Mouse (Mus musculus) layer of hippocampus, adult 9-10 months (tissue): ENCODE data around the gene Zfp276.
"Not testable (repeated sequence)": the region's sequence is repeated elsewhere in the genome, so short reads cannot be mapped to it uniquely, and the experiment has no call there.

Experiments used
- DNase-seq: peaks from one replicate; pipeline ENCODE4 v3.0.0; 2022; ENCODE audit warnings: low spot score

The Zfp276 gene

GRCm38 (mm10) chr8:123254099-123254885, at the start of gene Zfp276, which contains the start of gene Vps9d1:
Gene Zfp276, plus strand, starts transcription at chr8:123254195.
Gene Vps9d1, minus strand, starts transcription at chr8:123254348.
- no peak for DNase-seq

- DNase-seq, result no peak
Observed at GRCm38 (mm10) chr8:123211876-123212275, 42.1 kb upstream of the Zfp276 start.

- no peak for DNase-seq
Observed at GRCm38 (mm10) chr8:123212321-123213117, 41.5 kb upstream of the Zfp276 start, which contains the start of the genes Chmp1a and Spata33. Gene Chmp1a, minus strand, starts transcription at chr8:123212763. Gene Spata33, plus strand, starts transcription at chr8:123212832.

GRCm38 (mm10) chr8:123213118-123213772, 40.8 kb upstream of the Zfp276 start:
- no peak for DNase-seq

GRCm38 (mm10) chr8:123215430-123215829, 38.6 kb upstream of the Zfp276 start:
- no peak for DNase-seq

GRCm38 (mm10) chr8:123220917-123221316, 33.1 kb upstream of the Zfp276 start:
- no peak for DNase-seq

GRCm38 (mm10) chr8:123224278-123225266, 29.4 kb upstream of the Zfp276 start, which contains the start of gene Cdk10:
Gene Cdk10, plus strand, starts transcription at chr8:123224842.
- peak; percentile 80 for DNase-seq

- DNase-seq, result no peak
Observed at GRCm38 (mm10) chr8:123228416-123228815, 25.6 kb upstream of the Zfp276 start.

- DNase-seq, result not testable (repeated sequence)
Observed at GRCm38 (mm10) chr8:123230326-123230725, 23.7 kb upstream of the Zfp276 start.

- DNase-seq, result no peak
Observed at GRCm38 (mm10) chr8:123231742-123232141, 22.3 kb upstream of the Zfp276 start.

GRCm38 (mm10) chr8:123232553-123232952, 21.4 kb upstream of the Zfp276 start:
- no peak for DNase-seq

GRCm38 (mm10) chr8:123233300-123233699, 20.7 kb upstream of the Zfp276 start:
- DNase-seq, result no peak

GRCm38 (mm10) chr8:123233760-123234159, 20.2 kb upstream of the Zfp276 start:
- no peak for DNase-seq

- DNase-seq, result no peak
Observed at GRCm38 (mm10) chr8:123234918-123235519, 19.0 kb upstream of the Zfp276 start.

- DNase-seq, result no peak
Observed at GRCm38 (mm10) chr8:123235520-123236497, 18.2 kb upstream of the Zfp276 start, which contains the start of gene Spata2l. Gene Spata2l, minus strand, starts transcription at chr8:123236233.

- DNase-seq, result no peak
Observed at GRCm38 (mm10) chr8:123239398-123239797, 14.6 kb upstream of the Zfp276 start.

- no peak for DNase-seq
Observed at GRCm38 (mm10) chr8:123242107-123242923, 11.7 kb upstream of the Zfp276 start.

- DNase-seq, result no peak
Observed at GRCm38 (mm10) chr8:123243053-123243452, 10.9 kb upstream of the Zfp276 start.
